Mouse (Mus musculus) neural tube, embryonic 14.5 days (tissue): ENCODE measurements around the gene Tmem41a. TPM values are rescaled to one million over a fixed set of nuclear protein-coding genes. Genes with fewer than 3 reads are reported as not detected.

Source experiments
- polyA plus RNA-seq: library from polyadenylated mRNA; unstranded; fragments of >200 nt; fragmentation: Nextera tagmentation; extraction: Ambion mirVana; gene quantifications from 2 replicates; pipeline ENCODE4 v1.2.1, GENCODE M21; 2014

The Tmem41a gene
- polyA plus RNA-seq, 1 experiment from 2014 or later: 50.6 TPM

Other genes with a start within 250 kb of the Tmem41a start
- gene Ehhadh, start 159.7 kb downstream of the Tmem41a start, polyA plus RNA-seq: 2.0 and 2.4 TPM in 2 replicates
- gene Map3k13, start 153.2 kb downstream of the Tmem41a start, polyA plus RNA-seq: 10.7 and 13.0 TPM in 2 replicates
- gene Liph, start 48.1 kb upstream of the Tmem41a start, polyA plus RNA-seq: 0.13 and 0.42 TPM in 2 replicates
- gene Senp2, start 61.9 kb upstream of the Tmem41a start, polyA plus RNA-seq: 58.6 and 60.7 TPM in 2 replicates
- gene Igf2bp2, start 215.7 kb upstream of the Tmem41a start, polyA plus RNA-seq: 16.6 and 28.2 TPM in 2 replicates